Mouse (Mus musculus) kidney, postnatal 10 days (tissue): ENCODE results near the gene Mcm9.
"Not testable (repeated sequence)": the region's sequence is repeated elsewhere in the genome, so short reads cannot be mapped to it uniquely, and the experiment has no call there.

ENCODE experiments used
- DNase-seq: peaks from one replicate; pipeline ENCODE4 v3.0.0; 2021; ENCODE audit warnings: mixed read lengths

Gene Mcm9

GRCm38 (mm10) chr10:53630339-53630738, at the start of gene Mcm9:
Gene Mcm9 (minus strand): TSS chr10:53630439.
- not testable (repeated sequence) for DNase-seq

- no peak for DNase-seq
Observed at GRCm38 (mm10) chr10:53661788-53662187, 31.5 kb upstream of the Mcm9 start.

- DNase-seq = not testable (repeated sequence)
Observed at GRCm38 (mm10) chr10:53654239-53654638, 24.0 kb upstream of the Mcm9 start.

- DNase-seq = no peak
Observed at GRCm38 (mm10) chr10:53650683-53651082, 20.4 kb upstream of the Mcm9 start.

GRCm38 (mm10) chr10:53641507-53641906, 11.3 kb upstream of the Mcm9 start:
- peak; percentile 59 for DNase-seq

GRCm38 (mm10) chr10:53635246-53635971, 5.2 kb upstream of the Mcm9 start:
- DNase-seq = no peak

- DNase-seq = no peak
Observed at GRCm38 (mm10) chr10:53634160-53634559, 3.9 kb upstream of the Mcm9 start.

GRCm38 (mm10) chr10:53629918-53630250, 355 bp downstream of the Mcm9 start:
- DNase-seq = peak; percentile 99

- peak; percentile 97 for DNase-seq
Observed at GRCm38 (mm10) chr10:53629247-53629917, 857 bp downstream of the Mcm9 start.

GRCm38 (mm10) chr10:53615850-53616616, 14.2 kb downstream of the Mcm9 start:
- DNase-seq = no peak

GRCm38 (mm10) chr10:53613955-53614354, 16.3 kb downstream of the Mcm9 start:
- DNase-seq = no peak

- DNase-seq = no peak
Observed at GRCm38 (mm10) chr10:53612172-53612571, 18.1 kb downstream of the Mcm9 start.

GRCm38 (mm10) chr10:53608274-53608673, 22.0 kb downstream of the Mcm9 start:
- DNase-seq = no peak

GRCm38 (mm10) chr10:53605328-53605727, 24.9 kb downstream of the Mcm9 start:
- no peak for DNase-seq

- peak; percentile 19 for DNase-seq
Observed at GRCm38 (mm10) chr10:53598821-53599220, 31.4 kb downstream of the Mcm9 start.

- peak; percentile 72 for DNase-seq
Observed at GRCm38 (mm10) chr10:53597121-53597881, 32.9 kb downstream of the Mcm9 start.

GRCm38 (mm10) chr10:53596677-53597120, 33.5 kb downstream of the Mcm9 start, which contains the start of gene Asf1a:
Gene Asf1a (plus strand): TSS chr10:53596757.
- peak; percentile 98 for DNase-seq

- no peak for DNase-seq
Observed at GRCm38 (mm10) chr10:53595744-53596676, 34.2 kb downstream of the Mcm9 start.

GRCm38 (mm10) chr10:53585777-53586176, 44.5 kb downstream of the Mcm9 start:
- DNase-seq = no peak

GRCm38 (mm10) chr10:53581087-53581486, 49.2 kb downstream of the Mcm9 start:
- DNase-seq = peak; percentile 14

- DNase-seq = peak; percentile 80
Observed at GRCm38 (mm10) chr10:53580621-53581081, 49.6 kb downstream of the Mcm9 start.
